Mouse (Mus musculus) limb, embryonic 11.5 days (tissue): ENCODE data around the gene Cyp1b1. TPM values are rescaled to one million over a fixed set of nuclear protein-coding genes. Genes with fewer than 3 reads are reported as not detected.

ENCODE experiments used
- ATAC-seq: fragments of 200-750 bp; cut with Nextera tagmentation; 2 replicates; pipeline ENCODE4 v1.8.0; 2017; ENCODE audit warnings: low read depth; ENCODE audit not compliant: insufficient number of reproducible peaks, low FRiP score, low TSS enrichment
- DNase-seq: peaks from one replicate; pipeline ENCODE4 v3.0.0-alpha.2; 2015; ENCODE audit warnings: low spot score
- H3K27ac ChIP-seq: fragments of 300-500 bp; sonication (generic); replicated peaks from 2 replicates; pipeline ENCODE4 v1.5.1; 2014; ENCODE audit warnings: low read depth, mild to moderate bottlenecking, low read length
- H3K27me3 ChIP-seq: fragments of 300-500 bp; sonication (generic); 2 replicates; pipeline ENCODE4 v1.6.1; 2014; ENCODE audit warnings: mild to moderate bottlenecking, low read length, mixed read lengths; ENCODE audit not compliant: control insufficient read depth, insufficient read depth
- H3K36me3 ChIP-seq: fragments of 300-500 bp; sonication (generic); 2 replicates; pipeline ENCODE4 v1.6.1; 2014; ENCODE audit warnings: mild to moderate bottlenecking, low read length, moderate library complexity, mixed read lengths; ENCODE audit not compliant: control insufficient read depth, insufficient read depth
- H3K4me1 ChIP-seq: fragments of 300-500 bp; sonication (generic); 2 replicates; pipeline ENCODE4 v1.6.1; 2014; ENCODE audit warnings: low read length, mixed read lengths; ENCODE audit not compliant: control insufficient read depth, insufficient read depth
- H3K4me2 ChIP-seq: fragments of 300-500 bp; sonication (generic); 2 replicates; pipeline ENCODE4 v1.6.1; 2014; ENCODE audit warnings: low read depth, mild to moderate bottlenecking, moderate library complexity; ENCODE audit not compliant: severe bottlenecking
- H3K4me3 ChIP-seq: fragments of 300-500 bp; sonication (generic); 2 replicates; pipeline ENCODE4 v1.5.1; 2014; ENCODE audit warnings: low read depth, low read length
- H3K9ac ChIP-seq: fragments of 300-500 bp; sonication (generic); 2 replicates; pipeline ENCODE4 v1.6.1; 2014; ENCODE audit warnings: mild to moderate bottlenecking, low read length
- H3K9me3 ChIP-seq: fragments of 300-500 bp; sonication (generic); 2 replicates; pipeline ENCODE4 v1.6.1; 2016; ENCODE audit warnings: low read length; ENCODE audit not compliant: control insufficient read depth
- WGBS: fragments of 180-500 bp; shearing (Covaris S2); extraction: QIAGEN DNeasy Blood & Tissue Kit; methylation state at CpG from one replicate; pipeline ENCODE4 v1.1.7; 2014; 5-methylcytosine and 5-hydroxymethylcytosine counted together
- polyA plus RNA-seq: library from polyadenylated mRNA; unstranded; fragments of >200 nt; fragmentation: Nextera tagmentation; extraction: Ambion mirVana; gene quantifications from 2 replicates; pipeline ENCODE4 v1.2.1, GENCODE M21; 2014

The Cyp1b1 gene
- polyA plus RNA-seq, 1 experiment from 2014 or later, result 2.0 TPM

GRCm38 (mm10) chr17:79695106-79695505 is 19.8 kb downstream of the Cyp1b1 start:
- Histone ChIP-seq H3K4me2 (no peak overlapping the region), H3K9ac (no peak overlapping the region), H3K9me3 (no peaks in the 10 kb centered on the region), H3K27me3 (no peaks in the 10 kb centered on the region), H3K4me1 (no peaks in the 10 kb centered on the region), H3K4me3 (no peak overlapping the region), H3K27ac (no peak overlapping the region), H3K36me3 (no peaks in the 10 kb centered on the region)
- DNase-seq (no peak), ATAC-seq (no peak)
- 85% methylated on average over 4 of the region's 4 CpGs for WGBS

GRCm38 (mm10) chr17:79670837-79671236 is 44.0 kb downstream of the Cyp1b1 start:
- Histone ChIP-seq H3K9ac (no peak overlapping the region), H3K36me3 (no peaks in the 10 kb centered on the region; the same call in 1 of the 2 replicates), H3K27me3 (no peaks in the 10 kb centered on the region), H3K9me3 (no peaks in the 10 kb centered on the region), H3K4me1 (no peaks in the 10 kb centered on the region), H3K27ac (no peak overlapping the region), H3K4me3 (no peak overlapping the region), H3K4me2 (no peak overlapping the region)
- WGBS, result 49% methylated on average over 2 of the region's 2 CpGs
- ATAC-seq (no peak), DNase-seq (no peak)

DNA sequence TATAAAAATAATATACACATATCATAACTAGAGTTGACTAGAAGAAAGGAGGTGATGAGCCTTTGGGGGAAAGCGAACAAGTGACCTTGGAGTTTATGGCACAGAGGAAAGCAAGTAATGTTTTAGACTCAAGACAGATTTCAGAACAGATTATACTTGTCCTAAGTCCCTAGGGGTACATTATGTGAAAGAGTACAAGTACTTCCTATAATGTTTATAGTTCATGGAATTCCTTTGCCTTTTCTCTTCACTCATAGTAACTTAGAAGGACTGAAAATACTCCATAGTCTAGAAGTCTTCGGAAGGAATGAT is 50.8 kb downstream of the Cyp1b1 start:
- no peaks in the 10 kb centered on the region for H3K9me3 ChIP-seq
- H3K4me1 ChIP-seq, result no peaks in the 10 kb centered on the region
- no peak overlapping the region for H3K27ac ChIP-seq
- no peak for ATAC-seq
- DNase-seq, result no peak
- no peak overlapping the region for H3K4me3 ChIP-seq
- no peaks in the 10 kb centered on the region for H3K36me3 ChIP-seq
- WGBS, result 87% methylated on average over 2 of the region's 2 CpGs
- no peaks in the 10 kb centered on the region for H3K27me3 ChIP-seq
- no peak overlapping the region for H3K4me2 ChIP-seq
- H3K9ac ChIP-seq, result no peak overlapping the region

- no peak for ATAC-seq
- no peak for DNase-seq
- H3K4me2 ChIP-seq, result no peak overlapping the region
- H3K27ac ChIP-seq, result no peak overlapping the region
- H3K4me1 ChIP-seq, result no peaks in the 10 kb centered on the region
- H3K9ac ChIP-seq, result no peak overlapping the region
- no peak overlapping the region for H3K4me3 ChIP-seq
- 21% methylated on average over 3 of the region's 3 CpGs for WGBS
- no peaks in the 10 kb centered on the region for H3K36me3 ChIP-seq
- H3K9me3 ChIP-seq, result no peaks in the 10 kb centered on the region
- H3K27me3 ChIP-seq, result no peaks in the 10 kb centered on the region
Observed at GRCm38 (mm10) chr17:79663393-79664105, 51.3 kb downstream of the Cyp1b1 start.

- ATAC-seq (no peak), DNase-seq (no peak)
- Histone ChIP-seq H3K4me3 (no peak overlapping the region), H3K27ac (no peak overlapping the region), H3K9ac (no peak overlapping the region), H3K27me3 (no peaks in the 10 kb centered on the region), H3K4me1 (no peaks in the 10 kb centered on the region), H3K36me3 (no peaks in the 10 kb centered on the region), H3K4me2 (no peak overlapping the region), H3K9me3 (no peaks in the 10 kb centered on the region)
- 82% methylated on average over 9 of the region's 9 CpGs for WGBS
Observed at GRCm38 (mm10) chr17:79661848-79662247, 53.0 kb downstream of the Cyp1b1 start.

DNA sequence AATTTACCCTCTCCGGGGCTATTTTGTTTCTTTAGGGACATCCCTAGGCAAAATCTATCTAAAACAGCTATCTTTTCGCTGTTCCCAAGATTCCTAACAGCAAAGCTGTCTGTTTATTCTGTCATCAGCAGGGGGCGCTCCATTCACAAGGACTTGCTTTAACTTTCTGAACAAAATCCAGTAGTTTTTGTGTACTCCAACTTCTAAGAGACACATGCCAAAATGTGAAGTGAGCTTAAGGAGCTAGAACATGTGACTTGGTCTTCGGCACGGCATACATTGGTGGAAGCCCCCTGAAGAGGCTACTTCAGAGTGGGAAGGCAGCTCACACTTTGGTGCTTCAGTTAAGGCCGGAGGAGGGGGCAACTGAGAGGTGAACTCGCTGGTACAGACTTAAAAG is 53.5 kb downstream of the Cyp1b1 start:
- DNase-seq (peak; percentile 85), ATAC-seq (no peak)
- WGBS, result 48% methylated on average over 7 of the region's 7 CpGs
- H3K27me3 ChIP-seq, result no peaks in the 10 kb centered on the region
- no peak overlapping the region for H3K4me2 ChIP-seq
- H3K27ac ChIP-seq, result no peak overlapping the region
- H3K4me1 ChIP-seq, result no peaks in the 10 kb centered on the region
- no peaks in the 10 kb centered on the region for H3K9me3 ChIP-seq
- H3K4me3 ChIP-seq, result no peak overlapping the region
- no peak overlapping the region for H3K9ac ChIP-seq
- no peaks in the 10 kb centered on the region for H3K36me3 ChIP-seq

DNA sequence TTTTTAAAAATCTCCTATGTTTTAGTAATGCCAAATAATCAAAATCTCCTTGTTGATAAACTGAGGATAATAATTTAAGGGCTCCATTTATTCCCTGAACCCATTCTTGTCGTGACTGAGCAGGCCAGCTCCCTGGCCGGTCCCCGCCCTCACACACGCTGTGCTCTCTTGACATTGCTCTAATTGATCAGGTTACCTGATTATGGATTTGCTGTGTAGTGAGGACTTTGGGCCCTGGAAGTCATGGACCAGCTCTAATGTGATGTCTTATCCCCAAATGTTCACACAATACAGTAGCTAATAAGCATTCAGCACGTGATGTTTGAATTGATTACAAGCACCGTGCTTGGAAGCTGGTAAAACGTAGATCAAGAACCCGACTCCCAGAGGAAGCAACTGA is 56.0 kb downstream of the Cyp1b1 start:
- ATAC-seq, result no peak
- H3K9ac ChIP-seq, result no peak overlapping the region
- no peaks in the 10 kb centered on the region for H3K9me3 ChIP-seq
- no peaks in the 10 kb centered on the region for H3K27me3 ChIP-seq
- no peaks in the 10 kb centered on the region for H3K36me3 ChIP-seq
- H3K27ac ChIP-seq, result no peak overlapping the region
- WGBS, result 73% methylated on average over 8 of the region's 8 CpGs
- H3K4me2 ChIP-seq, result no peak overlapping the region
- H3K4me1 ChIP-seq, result no peaks in the 10 kb centered on the region
- no peak overlapping the region for H3K4me3 ChIP-seq
- DNase-seq, result no peak

- Histone ChIP-seq H3K9ac (no peak overlapping the region), H3K4me3 (no peak overlapping the region), H3K27me3 (no peaks in the 10 kb centered on the region), H3K4me1 (no peaks in the 10 kb centered on the region), H3K4me2 (no peak overlapping the region), H3K9me3 (no peaks in the 10 kb centered on the region), H3K27ac (no peak overlapping the region), H3K36me3 (no peaks in the 10 kb centered on the region)
- ATAC-seq (no peak), DNase-seq (no peak)
- WGBS, result 67% methylated on average over 3 of the region's 3 CpGs
Observed at GRCm38 (mm10) chr17:79658452-79658851, 56.4 kb downstream of the Cyp1b1 start.

- Histone ChIP-seq H3K9ac (no peak overlapping the region), H3K27ac (no peak overlapping the region), H3K4me2 (no peak overlapping the region), H3K4me3 (no peak overlapping the region), H3K36me3 (no peaks in the 10 kb centered on the region), H3K4me1 (no peaks in the 10 kb centered on the region), H3K9me3 (no peaks in the 10 kb centered on the region), H3K27me3 (no peaks in the 10 kb centered on the region)
- ATAC-seq (no peak), DNase-seq (no peak)
- WGBS, result 64% methylated on average over 9 of the region's 9 CpGs
Observed at GRCm38 (mm10) chr17:79657785-79658184, 57.1 kb downstream of the Cyp1b1 start.
